10 mouse cellular contexts compared by ENCODE assay signal in the genomic region with DNA sequence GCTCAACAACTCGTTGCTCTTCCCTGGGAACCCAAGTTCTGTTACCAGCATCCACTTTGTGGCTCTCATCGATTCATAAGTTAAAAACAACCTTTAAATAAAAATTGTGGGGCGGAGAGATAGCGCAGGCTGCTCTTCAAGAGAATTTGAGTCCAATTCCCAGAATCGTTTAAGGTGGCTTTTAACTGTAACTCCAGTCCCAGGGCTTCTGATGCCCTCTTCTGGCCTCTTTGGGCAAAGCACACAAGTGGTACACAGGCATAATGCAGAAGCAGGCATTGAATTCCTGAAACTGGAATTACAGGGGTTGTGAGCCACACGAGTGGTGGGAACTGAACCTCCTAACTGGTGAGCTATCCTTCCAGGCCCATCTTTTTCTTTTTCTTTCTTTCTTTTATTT. TPM values are rescaled to one million over a fixed set of nuclear protein-coding genes. Genes with fewer than 3 reads are reported as not detected.
DNase-seq lines count a peak whose midpoint lies in the region; ATAC-seq and TF ChIP-seq lines count a peak whose summit lies in the region.
"Had no signal": no experiment of that assay in that cellular context is flagged by ENCODE, and none has a peak within 500 bp of the region (broad histone marks: within the 10 kb centered on the region; RNA-seq: fewer than 3 reads in every experiment).

No protein-coding gene starts in this region.

- peak; percentile 80 for TF ChIP-seq CTCF in kidney, postnatal 0 days (IDR thresholded peaks at IDR 0.05; ENCODE audit: low read depth)

- H3K9ac ChIP-seq in kidney, postnatal 0 days (ENCODE audit: low read depth, low read length) = no peak overlapping the region

- H3K27me3 ChIP-seq in kidney, postnatal 0 days (ENCODE audit: insufficient read depth, low read length) = no peaks in the 10 kb centered on the region
- no peaks in the 10 kb centered on the region for H3K27me3 ChIP-seq in megakaryocyte, embryonic 14.5 days (replicated peaks)

- H3K9me3 ChIP-seq in kidney, postnatal 0 days (replicated peaks; ENCODE audit: low read length) = no peaks in the 10 kb centered on the region
- peaks cover 11% of the 10 kb centered on the region for H3K9me3 ChIP-seq in megakaryocyte, embryonic 14.5 days

- H3K4me1 ChIP-seq in kidney, postnatal 0 days (replicated peaks; ENCODE audit: insufficient read depth, low read length) = no peaks in the 10 kb centered on the region
- peaks cover 55% of the 10 kb centered on the region for H3K4me1 ChIP-seq in megakaryocyte, embryonic 14.5 days

- no peak for ATAC-seq in kidney, postnatal 0 days (replicated peaks; ENCODE audit: low FRiP score, low read depth)

- no peak overlapping the region for H3K4me2 ChIP-seq in kidney, postnatal 0 days (ENCODE audit: low read length)

- no peak overlapping the region for H3K4me3 ChIP-seq in kidney, postnatal 0 days (replicated peaks; ENCODE audit: low read depth, low read length)
- H3K4me3 ChIP-seq in megakaryocyte, embryonic 14.5 days (replicated peaks) = peak overlapping the region; percentile 73

- H3K36me3 ChIP-seq in kidney, postnatal 0 days (ENCODE audit: insufficient read depth, low read length) = no peaks in the 10 kb centered on the region
- H3K36me3 ChIP-seq in megakaryocyte, embryonic 14.5 days (replicated peaks; ENCODE audit: low read length) = no peaks in the 10 kb centered on the region

- WGBS in kidney, postnatal 0 days = 66% methylated on average over 6 of the region's 6 CpGs

- DNase-seq in adrenal gland, adult 2 months = peak; percentile 18
- DNase-seq in adrenal gland, postnatal 4 days (ENCODE audit: low spot score in 2 of 2) = no peak
- peak; percentile 39 for DNase-seq in layer of hippocampus, adult 9-11 months
- DNase-seq in layer of hippocampus, adult 9-10 months (ENCODE audit: low spot score) = no peak
- DNase-seq in adrenal gland, postnatal 14 days = peak; percentile 54
- DNase-seq in kidney, postnatal 0 days (ENCODE audit: low spot score) = peak; percentile 50
- DNase-seq in thymus, postnatal 36 days = peak; percentile 71 to 76

- no peak overlapping the region for H3K27ac ChIP-seq in kidney, postnatal 0 days

RNA-seq across cellular contexts. Expression of a gene that starts 40.5 kb away (rescaled TPM):
- not detected for total RNA-seq in adrenal gland, adult 2 months (2021)
- polyA plus RNA-seq in adrenal gland, adult 2 months (2012; rRNA removed) = not detected in 2 replicates
- not detected for total RNA-seq in adrenal gland, postnatal 4 days (2021)
- total RNA-seq in adrenal gland, postnatal 14 days (2021) = not detected in 2 replicates
- polyA plus RNA-seq in kidney, postnatal 0 days (2015; fragmentation: Nextera tagmentation; extraction: Ambion mirVana) = not detected in 2 replicates
- polyA plus RNA-seq in megakaryocyte, embryonic 14.5 days (2012; ENCODE audit: insufficient read depth, low replicate concordance) = not detected in 2 replicates
- polyA plus RNA-seq: heart, embryonic 16.5 days; neural tube, embryonic 14.5 days had no signal

Comparison
In these comparisons a context has a peak if more than half of its experiments do, and no peak if none do; other contexts are left out.
1. DNase-seq: peak in adrenal gland, adult 2 months (single experiment), layer of hippocampus, adult 9-11 months (single experiment), adrenal gland, postnatal 14 days (single experiment), kidney, postnatal 0 days (single experiment) and thymus, postnatal 36 days (2 of 2); none in adrenal gland, postnatal 4 days (0 of 2) and layer of hippocampus, adult 9-10 months (single experiment).